ENCODE assay signal across 1 mouse cellular context in the genomic region with DNA sequence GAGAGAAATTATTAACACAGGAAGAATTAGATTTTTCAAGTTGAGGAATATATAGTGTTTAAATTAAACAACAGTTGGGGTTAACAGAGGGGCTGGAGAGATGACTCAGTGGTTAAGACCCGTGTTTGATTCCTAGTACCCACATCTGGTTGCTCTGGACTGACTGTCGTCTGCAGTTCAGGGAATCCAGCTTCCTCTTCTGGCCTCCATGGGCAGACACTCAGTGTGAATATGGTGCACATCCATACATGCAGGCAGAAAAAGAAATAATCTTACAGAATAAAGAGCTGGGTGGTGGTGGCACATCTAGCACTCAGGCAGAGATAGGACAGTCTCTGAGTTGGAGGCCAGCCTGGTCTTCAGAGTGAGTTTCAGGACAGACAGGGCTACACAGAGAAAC.
TF ChIP-seq lines count a peak whose summit lies in the region.

No protein-coding gene starts in this region.

TF ChIP-seq in MEL, 35 proteins besides CTCF, POLR2A, EP300 and RAD21:
- TF ChIP-seq MXI1 (IDR thresholded peaks at IDR 0.05; ENCODE audit: low read depth, low read length) (peak; percentile 44; the same call in 1 of the 2 replicates), UBTF (IDR thresholded peaks at IDR 0.05; ENCODE audit: borderline replicate concordance, insufficient read depth, low read depth, low read length) (no peak), JUND (IDR thresholded peaks at IDR 0.05; ENCODE audit: low read depth, low read length) (0 out of 2 replicates have a peak, but pooled peaks have one; percentile 9), ZMIZ1 (IDR thresholded peaks at IDR 0.05; ENCODE audit: low read depth, low read length) (peak; percentile 37; the same call in 1 of the 2 replicates), MAX (IDR thresholded peaks at IDR 0.05; ENCODE audit: low read length) (0 out of 2 replicates have a peak, but pooled peaks have one; percentile 26), POLR2AphosphoS2 (IDR thresholded peaks at IDR 0.05; ENCODE audit: low read length) (peak; percentile 57; the same call in 1 of the 2 replicates), ELF1 (IDR thresholded peaks at IDR 0.05; ENCODE audit: low read depth, low read length) (no peak)
